Mouse (Mus musculus) kidney, adult 9 months (tissue): ENCODE measurements at regions not wholly inside any gene's neighbourhood (a gene's known extent, or its start where the extent isn't known, plus 50 kb on each side); places are given as distances from the start of the nearest gene placed in this dataset.

Experiments
- DNase-seq: peaks from one replicate; pipeline ENCODE4 v3.0.0; 2022

- DNase-seq: no peak
These were observed 1935.3 kb upstream of the Lrrc6 start for GRCm38 (mm10) chr15:68435961-68436360.

GRCm38 (mm10) chr15:68431251-68431650 is 1930.5 kb upstream of the Lrrc6 start:
- no peak for DNase-seq

GRCm38 (mm10) chr15:68430486-68430885 is 1929.8 kb upstream of the Lrrc6 start:
- DNase-seq: no peak

GRCm38 (mm10) chr15:68428444-68429228 is 1927.9 kb upstream of the Lrrc6 start:
- peak; percentile 63 for DNase-seq

- DNase-seq: no peak
These were observed 1916.4 kb upstream of the Lrrc6 start for GRCm38 (mm10) chr15:68417142-68417541.

GRCm38 (mm10) chr15:68415401-68415925 is 1914.8 kb upstream of the Lrrc6 start:
- peak; percentile 52 for DNase-seq

GRCm38 (mm10) chr15:68414047-68414446 is 1913.3 kb upstream of the Lrrc6 start:
- DNase-seq: no peak

- DNase-seq: no peak
These were observed 1912.0 kb upstream of the Lrrc6 start for GRCm38 (mm10) chr15:68412697-68413096.

- no peak for DNase-seq
These were observed 1911.4 kb upstream of the Lrrc6 start for GRCm38 (mm10) chr15:68412156-68412555.

- no peak for DNase-seq
These were observed 1902.9 kb upstream of the Lrrc6 start for GRCm38 (mm10) chr15:68403554-68404070.

- DNase-seq: no peak
These were observed 1901.0 kb upstream of the Lrrc6 start for GRCm38 (mm10) chr15:68401726-68402125.

GRCm38 (mm10) chr15:68401006-68401405 is 1900.3 kb upstream of the Lrrc6 start:
- no peak for DNase-seq

- DNase-seq: no peak
These were observed 1895.9 kb upstream of the Lrrc6 start for GRCm38 (mm10) chr15:68396566-68396965.

GRCm38 (mm10) chr15:68394749-68395148 is 1894.0 kb upstream of the Lrrc6 start:
- peak; percentile 60 for DNase-seq

- no peak for DNase-seq
These were observed 1893.4 kb upstream of the Lrrc6 start for GRCm38 (mm10) chr15:68394157-68394556.

- peak; percentile 18 for DNase-seq
These were observed 1891.0 kb upstream of the Lrrc6 start for GRCm38 (mm10) chr15:68391737-68392136.

- no peak for DNase-seq
These were observed 1889.1 kb upstream of the Lrrc6 start for GRCm38 (mm10) chr15:68389855-68390254.

GRCm38 (mm10) chr15:68387349-68388065 is 1886.8 kb upstream of the Lrrc6 start:
- peak; percentile 50 for DNase-seq

- no peak for DNase-seq
These were observed 1884.0 kb upstream of the Lrrc6 start for GRCm38 (mm10) chr15:68384571-68385335.

GRCm38 (mm10) chr15:68375166-68375565 is 1874.5 kb upstream of the Lrrc6 start:
- no peak for DNase-seq

GRCm38 (mm10) chr15:68366816-68367215 is 1866.1 kb upstream of the Lrrc6 start:
- peak; percentile 60 for DNase-seq

GRCm38 (mm10) chr15:68363058-68363735 is 1862.5 kb upstream of the Lrrc6 start:
- DNase-seq: peak; percentile 99
